Mouse (Mus musculus) heart, postnatal 0 days (tissue): Measurements from ENCODE around the gene Uqcr10.

Experiments used
- CTCF ChIP-seq: IDR thresholded peaks from 2 replicates; pipeline ENCODE4 v1.5.1; 2016; ENCODE audit warnings: antibody characterized with exemption, control low read depth, low read depth
- EP300 ChIP-seq: IDR thresholded peaks from 2 replicates; pipeline ENCODE4 v1.6.1; 2016; ENCODE audit warnings: antibody characterized with exemption, low read depth

GRCm38 (mm10) chr11:4662496-4662878 lies 41.7 kb downstream of the Uqcr10 start:
- no peak for TF ChIP-seq CTCF
- no peak for TF ChIP-seq EP300
